Mouse (Mus musculus) forebrain, embryonic 12.5 days (tissue): Measurements from ENCODE around the gene Mlx. TPM values are rescaled to one million over a fixed set of nuclear protein-coding genes. Genes with fewer than 3 reads are reported as not detected.
"Not testable (repeated sequence)": the region's sequence is repeated elsewhere in the genome, so short reads cannot be mapped to it uniquely, and the experiment has no call there.

ENCODE experiments used
- ATAC-seq: fragments of 200-750 bp; cut with Nextera tagmentation; 2 replicates; pipeline ENCODE4 v1.8.0; 2017; ENCODE audit warnings: moderate TSS enrichment; ENCODE audit not compliant: low FRiP score
- H3K27ac ChIP-seq: fragments of 300-500 bp; sonication (generic); 2 replicates; pipeline ENCODE4 v1.5.1; 2016; ENCODE audit warnings: mild to moderate bottlenecking
- H3K27me3 ChIP-seq: fragments of 300-500 bp; sonication (generic); 2 replicates; pipeline ENCODE4 v1.6.1; 2016; ENCODE audit warnings: mild to moderate bottlenecking
- H3K36me3 ChIP-seq: fragments of 300-500 bp; sonication (generic); replicated peaks from 2 replicates; pipeline ENCODE4 v1.6.1; 2016; ENCODE audit warnings: mild to moderate bottlenecking
- H3K4me1 ChIP-seq: fragments of 300-500 bp; sonication (generic); 2 replicates; pipeline ENCODE4 v1.6.1; 2016
- H3K4me2 ChIP-seq: fragments of 300-500 bp; sonication (generic); 2 replicates; pipeline ENCODE4 v1.6.1; 2016; ENCODE audit warnings: mild to moderate bottlenecking, moderate library complexity
- H3K4me3 ChIP-seq: fragments of 300-500 bp; sonication (generic); replicated peaks from 2 replicates; pipeline ENCODE4 v1.5.1; 2016; ENCODE audit warnings: mild to moderate bottlenecking
- H3K9ac ChIP-seq: fragments of 300-500 bp; sonication (generic); 2 replicates; pipeline ENCODE4 v1.6.1; 2016; ENCODE audit warnings: mild to moderate bottlenecking
- H3K9me3 ChIP-seq: fragments of 300-500 bp; sonication (generic); 2 replicates; pipeline ENCODE4 v1.6.1; 2016
- WGBS: fragments of 180-500 bp; shearing (Covaris S2); methylation state at CpG from one replicate; pipeline ENCODE4 v1.1.7; 2016; 5-methylcytosine and 5-hydroxymethylcytosine counted together
- polyA plus RNA-seq: library from polyadenylated mRNA; unstranded; fragments of >200 nt; fragmentation: Nextera tagmentation; extraction: Ambion mirVana; gene quantifications from 2 replicates; pipeline ENCODE4 v1.2.1, GENCODE M21; 2016

Gene Mlx
- polyA plus RNA-seq, 1 experiment from 2014 or later = 47.6 TPM

GRCm38 (mm10) chr11:101112186-101112585, 25.1 kb downstream of the Mlx start:
- H3K36me3 ChIP-seq = 0 out of 2 replicates have a peak, but pooled peaks cover 8% of the 10 kb centered on the region
- no peak overlapping the region for H3K4me2 ChIP-seq
- H3K9ac ChIP-seq = no peak overlapping the region
- H3K27ac ChIP-seq = no peak overlapping the region
- peaks cover 25% of the 10 kb centered on the region for H3K4me1 ChIP-seq
- H3K27me3 ChIP-seq = no peaks in the 10 kb centered on the region
- H3K9me3 ChIP-seq = no peaks in the 10 kb centered on the region
- no peak overlapping the region for H3K4me3 ChIP-seq
- WGBS = 92% methylated on average over 3 of the region's 3 CpGs
- ATAC-seq = no peak

- ATAC-seq = no peak
- 30% methylated on average over 2 of the region's 2 CpGs for WGBS
- Histone ChIP-seq H3K36me3 (0 out of 2 replicates have a peak, but pooled peaks cover 8% of the 10 kb centered on the region), H3K4me3 (no peak overlapping the region), H3K27me3 (no peaks in the 10 kb centered on the region), H3K9me3 (no peaks in the 10 kb centered on the region), H3K27ac (peak overlapping the region; percentile 73), H3K4me2 (peak overlapping the region; percentile 16; the same call in 1 of the 2 replicates), H3K4me1 (peaks cover 38% of the 10 kb centered on the region), H3K9ac (no peak overlapping the region)
Measured at GRCm38 (mm10) chr11:101115564-101115963, 28.5 kb downstream of the Mlx start.

- Histone ChIP-seq H3K4me1 (peaks cover 48% of the 10 kb centered on the region), H3K27ac (no peak overlapping the region), H3K9me3 (no peaks in the 10 kb centered on the region), H3K9ac (peak overlapping the region; percentile 92), H3K27me3 (no peaks in the 10 kb centered on the region), H3K4me2 (peak overlapping the region; percentile 97), H3K36me3 (peaks cover 17% of the 10 kb centered on the region), H3K4me3 (peak overlapping the region; percentile 87)
- WGBS = 58% methylated on average over 4 of the region's 4 CpGs
- ATAC-seq = no peak
Measured at GRCm38 (mm10) chr11:101118105-101118504, 31.0 kb downstream of the Mlx start.

- Histone ChIP-seq H3K4me2 (peak overlapping the region; percentile 97), H3K4me1 (peaks cover 48% of the 10 kb centered on the region), H3K27me3 (no peaks in the 10 kb centered on the region), H3K9ac (peak overlapping the region; percentile 92), H3K36me3 (peaks cover 23% of the 10 kb centered on the region), H3K27ac (peak overlapping the region; percentile 91), H3K9me3 (no peaks in the 10 kb centered on the region), H3K4me3 (peak overlapping the region; percentile 87)
- 1% methylated on average over 39 of the region's 39 CpGs for WGBS
- ATAC-seq = peak; percentile 71
Measured at GRCm38 (mm10) chr11:101119131-101119760, 32.2 kb downstream of the Mlx start.

GRCm38 (mm10) chr11:101119761-101120544, 32.9 kb downstream of the Mlx start, which contains the start of the genes Retreg3 and Tubg1:
Gene Retreg3 (minus strand): TSS chr11:101119893.
Gene Tubg1 (plus strand): TSS chr11:101119938.
- H3K4me3 ChIP-seq = peak within 1 kb of the TSS; percentile 87
- ATAC-seq = peak; percentile 96
- H3K9ac ChIP-seq = peak within 1 kb of the TSS; percentile 92
- no peaks in the 10 kb centered on the region for H3K9me3 ChIP-seq
- peaks cover 29% of the 10 kb centered on the region for H3K36me3 ChIP-seq
- WGBS = under 1% methylated on average over 61 of the region's 61 CpGs
- peak within 1 kb of the TSS; percentile 97 for H3K4me2 ChIP-seq
- H3K27me3 ChIP-seq = no peaks in the 10 kb centered on the region
- peak within 1 kb of the TSS; percentile 91 for H3K27ac ChIP-seq
- H3K4me1 ChIP-seq = peaks cover 45% of the 10 kb centered on the region

- no peaks in the 10 kb centered on the region for H3K27me3 ChIP-seq
- peak overlapping the region; percentile 86 for H3K9ac ChIP-seq
- ATAC-seq = no peak
- peaks cover 36% of the 10 kb centered on the region for H3K36me3 ChIP-seq
- peaks cover 38% of the 10 kb centered on the region for H3K4me1 ChIP-seq
- peak overlapping the region; percentile 87 for H3K4me3 ChIP-seq
- H3K9me3 ChIP-seq = no peaks in the 10 kb centered on the region
- peak overlapping the region; percentile 91 for H3K27ac ChIP-seq
- H3K4me2 ChIP-seq = peak overlapping the region; percentile 97
- WGBS = 24% methylated on average over 19 of the region's 19 CpGs
Measured at GRCm38 (mm10) chr11:101120545-101121188, 33.6 kb downstream of the Mlx start.

- H3K9me3 ChIP-seq, H3K9ac ChIP-seq, H3K27ac ChIP-seq, ATAC-seq, H3K4me2 ChIP-seq, H3K4me3 ChIP-seq, H3K27me3 ChIP-seq: not testable (repeated sequence)
- Histone ChIP-seq H3K36me3 (peaks cover 53% of the 10 kb centered on the region), H3K4me1 (peaks cover 12% of the 10 kb centered on the region)
- WGBS = 96% methylated on average over 8 of the region's 8 CpGs
Measured at GRCm38 (mm10) chr11:101124494-101124893, 37.4 kb downstream of the Mlx start.

- not testable (repeated sequence) for H3K27ac ChIP-seq, H3K27me3 ChIP-seq
Measured at GRCm38 (mm10) chr11:101125008-101125407, 37.9 kb downstream of the Mlx start.

GRCm38 (mm10) chr11:101127075-101127474, 40.0 kb downstream of the Mlx start:
- Histone ChIP-seq H3K36me3 (peaks cover 49% of the 10 kb centered on the region), H3K27ac (no peak overlapping the region), H3K4me1 (no peaks in the 10 kb centered on the region), H3K9me3 (0 out of 2 replicates have a peak, but pooled peaks cover 6% of the 10 kb centered on the region), H3K4me3 (no peak overlapping the region), H3K4me2 (no peak overlapping the region), H3K9ac (no peak overlapping the region), H3K27me3 (no peaks in the 10 kb centered on the region)
- WGBS = 92% methylated on average over 1 of the region's 1 CpGs
- no peak for ATAC-seq

More at GRCm38 (mm10) chr11:101125008-101125407, 37.9 kb downstream of the Mlx start:
- not testable (repeated sequence) for H3K9me3 ChIP-seq, H3K9ac ChIP-seq, H3K4me2 ChIP-seq, ATAC-seq, H3K4me3 ChIP-seq
- 99% methylated on average over 9 of the region's 9 CpGs for WGBS
- Histone ChIP-seq H3K36me3 (peaks cover 53% of the 10 kb centered on the region), H3K4me1 (peaks cover 12% of the 10 kb centered on the region)

- no peaks in the 10 kb centered on the region for H3K4me1 ChIP-seq
- no peaks in the 10 kb centered on the region for H3K27me3 ChIP-seq
- peaks cover 29% of the 10 kb centered on the region for H3K36me3 ChIP-seq
- no peak overlapping the region for H3K27ac ChIP-seq
- H3K9ac ChIP-seq = no peak overlapping the region
- WGBS = 89% methylated on average over 11 of the region's 11 CpGs
- ATAC-seq = no peak
- H3K4me3 ChIP-seq = no peak overlapping the region
- H3K4me2 ChIP-seq = no peak overlapping the region
- 0 out of 2 replicates have a peak, but pooled peaks cover 6% of the 10 kb centered on the region for H3K9me3 ChIP-seq
Measured at GRCm38 (mm10) chr11:101128996-101129577, 42.0 kb downstream of the Mlx start.

- no peak for ATAC-seq
- 56% methylated on average over 18 of the region's 18 CpGs for WGBS
Measured at GRCm38 (mm10) chr11:101130056-101130756, 43.1 kb downstream of the Mlx start.

More at GRCm38 (mm10) chr11:101130056-101130756, 43.1 kb downstream of the Mlx start:
- no peak overlapping the region for H3K27ac ChIP-seq
- H3K9me3 ChIP-seq = 0 out of 2 replicates have a peak, but pooled peaks cover 6% of the 10 kb centered on the region
- no peaks in the 10 kb centered on the region for H3K4me1 ChIP-seq
- peaks cover 21% of the 10 kb centered on the region for H3K36me3 ChIP-seq
- no peaks in the 10 kb centered on the region for H3K27me3 ChIP-seq
- H3K4me3 ChIP-seq = no peak overlapping the region
- no peak overlapping the region for H3K9ac ChIP-seq
- no peak overlapping the region for H3K4me2 ChIP-seq
